Mouse (Mus musculus): ENCODE measurements around the gene Grb2. TPM values are rescaled to one million over a fixed set of nuclear protein-coding genes. Genes with fewer than 3 reads are reported as not detected.

Grb2 gene
- total and polyA plus RNA-seq, 2 experiments from 2014 or later = 68.0 to 159 TPM

GRCm38 (mm10) chr11:115697722-115698121, 10.7 kb downstream of the Grb2 start:
- no peak for DNase-seq (ENCODE audit: low spot score)
- TF ChIP-seq CTCF (IDR thresholded peaks at IDR 0.05; ENCODE audit: low read depth) = no peak
- Histone ChIP-seq H3K27me3 (ENCODE audit: insufficient read depth, low read length) (no peaks in the 10 kb centered on the region), H3K9me3 (ENCODE audit: low read length) (no peaks in the 10 kb centered on the region), H3K4me3 (ENCODE audit: low read length) (peak overlapping the region; percentile 60; the same call in 1 of the 2 replicates), H3K4me2 (ENCODE audit: low read depth, low read length) (peak overlapping the region; percentile 89; the same call in 1 of the 2 replicates), H3K27ac (no peak overlapping the region), H3K9ac (replicated peaks; ENCODE audit: low read length) (no peak overlapping the region), H3K36me3 (ENCODE audit: insufficient read depth, low read length) (no peaks in the 10 kb centered on the region), H3K4me1 (ENCODE audit: insufficient read depth, low read length) (no peaks in the 10 kb centered on the region; the same call in none of the 2 replicates)
- ATAC-seq = no peak
- 78% methylated on average over 3 of the region's 3 CpGs for WGBS

- ATAC-seq (no peak), DNase-seq (ENCODE audit: low spot score) (no peak)
- Histone ChIP-seq H3K27ac (no peak overlapping the region), H3K4me2 (ENCODE audit: low read depth, low read length) (no peak overlapping the region), H3K27me3 (ENCODE audit: insufficient read depth, low read length) (no peaks in the 10 kb centered on the region), H3K9me3 (ENCODE audit: low read length) (no peaks in the 10 kb centered on the region), H3K4me1 (ENCODE audit: insufficient read depth, low read length) (no peaks in the 10 kb centered on the region; the same call in none of the 2 replicates), H3K4me3 (ENCODE audit: low read length) (no peak overlapping the region), H3K9ac (replicated peaks; ENCODE audit: low read length) (no peak overlapping the region), H3K36me3 (ENCODE audit: insufficient read depth, low read length) (no peaks in the 10 kb centered on the region)
- WGBS = 75% methylated on average over 2 of the region's 2 CpGs
- no peak for TF ChIP-seq CTCF (IDR thresholded peaks at IDR 0.05; ENCODE audit: low read depth)
These were observed 11.3 kb downstream of the Grb2 start for GRCm38 (mm10) chr11:115697091-115697490.

- Histone ChIP-seq H3K9me3 (ENCODE audit: low read length) (no peaks in the 10 kb centered on the region), H3K4me3 (ENCODE audit: low read length) (no peak overlapping the region), H3K27ac (no peak overlapping the region), H3K9ac (replicated peaks; ENCODE audit: low read length) (no peak overlapping the region), H3K36me3 (ENCODE audit: insufficient read depth, low read length) (no peaks in the 10 kb centered on the region), H3K27me3 (ENCODE audit: insufficient read depth, low read length) (no peaks in the 10 kb centered on the region), H3K4me2 (ENCODE audit: low read depth, low read length) (no peak overlapping the region), H3K4me1 (ENCODE audit: insufficient read depth, low read length) (no peaks in the 10 kb centered on the region; the same call in none of the 2 replicates)
- ATAC-seq (no peak), DNase-seq (ENCODE audit: low spot score) (no peak)
- WGBS = 83% methylated on average over 4 of the region's 4 CpGs
- no peak for TF ChIP-seq CTCF (IDR thresholded peaks at IDR 0.05; ENCODE audit: low read depth)
These were observed 11.9 kb downstream of the Grb2 start for GRCm38 (mm10) chr11:115696471-115696870.

- Histone ChIP-seq H3K27me3 (ENCODE audit: insufficient read depth, low read length) (no peaks in the 10 kb centered on the region), H3K27ac (no peak overlapping the region), H3K36me3 (ENCODE audit: insufficient read depth, low read length) (no peaks in the 10 kb centered on the region), H3K9ac (replicated peaks; ENCODE audit: low read length) (no peak overlapping the region), H3K4me1 (ENCODE audit: insufficient read depth, low read length) (no peaks in the 10 kb centered on the region; the same call in 1 of the 2 replicates), H3K4me3 (ENCODE audit: low read length) (no peak overlapping the region), H3K4me2 (ENCODE audit: low read depth, low read length) (no peak overlapping the region), H3K9me3 (ENCODE audit: low read length) (no peaks in the 10 kb centered on the region)
- DNase-seq (ENCODE audit: low spot score) (no peak), ATAC-seq (no peak)
- TF ChIP-seq CTCF (IDR thresholded peaks at IDR 0.05; ENCODE audit: low read depth) = no peak
- WGBS = 87% methylated on average over 12 of the region's 12 CpGs
These were observed 14.3 kb downstream of the Grb2 start for GRCm38 (mm10) chr11:115693979-115694578.

GRCm38 (mm10) chr11:115692800-115693199, 15.6 kb downstream of the Grb2 start:
- WGBS = 75% methylated on average over 5 of the region's 5 CpGs
- Histone ChIP-seq H3K9me3 (ENCODE audit: low read length) (no peaks in the 10 kb centered on the region), H3K36me3 (ENCODE audit: insufficient read depth, low read length) (no peaks in the 10 kb centered on the region), H3K27me3 (ENCODE audit: insufficient read depth, low read length) (no peaks in the 10 kb centered on the region), H3K4me3 (ENCODE audit: low read length) (no peak overlapping the region), H3K4me1 (ENCODE audit: insufficient read depth, low read length) (no peaks in the 10 kb centered on the region), H3K27ac (no peak overlapping the region), H3K9ac (replicated peaks; ENCODE audit: low read length) (no peak overlapping the region), H3K4me2 (ENCODE audit: low read depth, low read length) (no peak overlapping the region)
- no peak for TF ChIP-seq CTCF (IDR thresholded peaks at IDR 0.05; ENCODE audit: low read depth)
- ATAC-seq = no peak
- DNase-seq (ENCODE audit: low spot score) = no peak

- Histone ChIP-seq H3K4me3 (ENCODE audit: low read length) (no peak overlapping the region), H3K36me3 (ENCODE audit: insufficient read depth, low read length) (no peaks in the 10 kb centered on the region), H3K4me1 (ENCODE audit: insufficient read depth, low read length) (no peaks in the 10 kb centered on the region), H3K27me3 (ENCODE audit: insufficient read depth, low read length) (no peaks in the 10 kb centered on the region), H3K27ac (no peak overlapping the region), H3K9ac (replicated peaks; ENCODE audit: low read length) (no peak overlapping the region), H3K9me3 (ENCODE audit: low read length) (no peaks in the 10 kb centered on the region), H3K4me2 (ENCODE audit: low read depth, low read length) (no peak overlapping the region)
- 98% methylated on average over 2 of the region's 2 CpGs for WGBS
- no peak for TF ChIP-seq CTCF (IDR thresholded peaks at IDR 0.05; ENCODE audit: low read depth)
- DNase-seq (ENCODE audit: low spot score) (no peak), ATAC-seq (no peak)
These were observed 16.4 kb downstream of the Grb2 start for GRCm38 (mm10) chr11:115691976-115692375.

GRCm38 (mm10) chr11:115691511-115691910, 16.9 kb downstream of the Grb2 start:
- H3K4me1 ChIP-seq (ENCODE audit: insufficient read depth, low read length) = no peaks in the 10 kb centered on the region
- H3K36me3 ChIP-seq (ENCODE audit: insufficient read depth, low read length) = no peaks in the 10 kb centered on the region
- H3K9ac ChIP-seq (replicated peaks; ENCODE audit: low read length) = no peak overlapping the region
- DNase-seq (ENCODE audit: low spot score) (no peak), ATAC-seq (no peak)
- no peak for TF ChIP-seq CTCF (IDR thresholded peaks at IDR 0.05; ENCODE audit: low read depth)
- no peak overlapping the region for H3K4me3 ChIP-seq (ENCODE audit: low read length)
- H3K27me3 ChIP-seq (ENCODE audit: insufficient read depth, low read length) = no peaks in the 10 kb centered on the region
- H3K9me3 ChIP-seq (ENCODE audit: low read length) = no peaks in the 10 kb centered on the region
- WGBS = 93% methylated on average over 5 of the region's 5 CpGs
- no peak overlapping the region for H3K27ac ChIP-seq
- no peak overlapping the region for H3K4me2 ChIP-seq (ENCODE audit: low read depth, low read length)

All from hindbrain, postnatal 0 days (tissue).